Mouse (Mus musculus): ENCODE measurements at regions not wholly inside any gene's neighbourhood (a gene's known extent, or its start where the extent isn't known, plus 50 kb on each side); places are given as distances from the start of the nearest gene placed in this dataset.
A peak's percentile ranks its signal among the peaks of the same experiment; 100 is the strongest.

DNA sequence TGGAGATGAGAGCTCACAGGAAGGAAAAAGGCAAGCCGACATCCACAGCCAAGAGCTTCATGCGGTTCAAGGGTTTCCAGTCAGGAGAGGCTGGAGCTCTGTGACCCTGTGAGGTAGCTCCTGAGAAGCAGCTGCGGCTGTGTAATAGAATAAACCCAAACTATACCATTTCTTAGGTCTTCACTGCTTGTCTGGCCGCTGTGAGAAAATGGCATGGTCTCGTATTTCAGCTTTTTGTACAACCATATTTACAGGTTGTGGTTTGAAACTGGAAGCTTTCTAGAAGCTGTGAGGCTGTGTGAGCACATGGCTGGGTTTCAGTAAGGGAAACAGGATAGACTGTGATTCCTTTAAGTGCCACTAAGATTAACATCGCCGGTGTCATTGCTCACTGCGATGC, 388.6 kb upstream of the Gm11114 start:
- no peak for DNase-seq

DNA sequence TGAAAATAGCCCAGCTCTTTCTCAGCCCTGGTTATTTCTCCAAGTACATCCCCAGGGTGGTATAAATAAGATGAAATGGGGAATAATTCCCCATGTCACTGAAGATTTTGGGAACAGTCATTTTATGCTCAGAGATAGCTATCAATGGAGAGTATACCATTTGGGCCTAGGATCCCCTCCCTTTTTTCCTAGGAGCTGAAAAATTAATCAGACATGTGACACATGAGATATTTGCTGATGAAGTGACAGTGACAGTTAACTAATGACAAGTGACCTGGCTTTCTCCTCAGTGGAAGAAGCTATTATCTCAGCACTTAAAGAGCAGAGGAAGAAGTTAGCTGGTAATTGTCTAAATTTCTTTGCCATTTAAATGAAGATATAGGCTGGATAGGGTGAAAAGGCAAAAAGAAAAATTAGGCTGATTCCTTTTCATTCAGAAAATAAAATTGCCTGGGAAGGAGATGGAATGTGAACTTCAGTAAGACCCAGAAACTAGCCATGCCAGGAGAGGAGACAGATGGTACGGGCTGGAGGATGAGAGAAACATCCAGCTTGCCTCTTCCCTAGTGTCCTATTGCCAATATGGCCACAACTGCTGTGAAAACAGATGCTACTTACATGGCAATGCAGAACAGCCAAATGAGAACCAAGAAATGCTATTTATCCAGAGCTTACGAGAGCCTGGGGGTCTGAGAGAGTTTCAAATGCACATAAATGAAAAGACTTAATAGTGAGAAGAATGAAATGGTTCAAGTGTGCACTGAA, 376.1 kb upstream of the Gm11114 start:
- DNase-seq, result no peak

DNA sequence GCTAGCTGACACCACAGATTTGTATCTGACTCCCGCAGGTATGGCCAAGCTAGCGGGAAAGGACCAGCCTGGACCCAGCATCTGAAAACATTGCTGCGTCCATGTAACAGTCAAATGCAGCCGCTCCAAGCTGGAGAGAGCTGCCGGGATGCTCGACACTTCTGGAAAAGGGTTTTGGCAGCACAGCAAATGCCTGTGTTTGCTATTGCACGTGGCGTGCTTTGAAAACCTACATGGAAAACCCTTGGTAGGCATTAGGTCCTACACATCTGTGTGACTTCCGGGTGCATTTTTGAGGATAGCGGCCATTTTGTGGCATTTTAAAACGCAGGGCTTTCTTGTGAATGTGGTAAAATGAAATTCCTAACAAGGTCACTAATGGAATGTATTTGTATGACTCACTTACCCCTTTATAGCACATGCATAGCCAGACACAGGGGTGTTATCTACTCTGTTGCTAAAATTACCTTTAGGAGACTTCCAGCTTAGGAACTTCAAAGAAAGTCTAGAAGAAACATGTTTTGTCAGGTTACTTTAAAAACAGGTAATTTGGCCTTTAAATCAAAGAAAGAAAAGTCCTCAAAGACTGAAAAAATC, 345.9 kb upstream of the Gm11114 start:
- no peak for DNase-seq

DNA sequence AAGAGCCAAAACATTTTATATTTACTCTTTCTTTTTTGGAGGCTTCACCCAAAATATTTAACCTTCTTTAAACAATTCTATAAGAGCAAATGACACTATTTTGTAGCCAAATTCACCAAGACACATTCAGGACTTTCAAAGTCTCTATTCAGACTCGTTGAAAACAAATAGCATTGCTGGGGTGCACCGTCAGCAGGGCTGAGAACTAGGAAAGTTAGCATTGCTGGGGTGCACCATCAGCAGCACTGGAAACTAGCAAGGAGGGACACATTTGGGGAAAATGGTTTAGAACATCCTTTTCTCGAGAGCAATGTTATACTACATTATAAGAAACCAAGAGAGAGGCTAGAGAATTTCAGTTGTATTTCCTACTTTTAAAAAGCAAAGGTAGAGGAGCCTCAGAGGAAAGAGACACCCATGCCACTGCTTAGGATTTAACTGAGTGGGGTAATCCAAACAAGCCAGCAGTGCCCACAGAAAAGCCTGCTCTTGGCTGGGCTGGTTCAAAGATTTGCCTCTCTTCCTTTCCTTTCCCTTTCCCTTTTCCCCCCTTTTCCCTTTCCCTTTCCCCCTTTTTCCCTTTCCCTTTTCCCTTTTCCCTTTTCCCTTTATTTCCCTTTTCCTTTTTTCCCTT, 342.5 kb upstream of the Gm11114 start:
- no peak for DNase-seq

DNA sequence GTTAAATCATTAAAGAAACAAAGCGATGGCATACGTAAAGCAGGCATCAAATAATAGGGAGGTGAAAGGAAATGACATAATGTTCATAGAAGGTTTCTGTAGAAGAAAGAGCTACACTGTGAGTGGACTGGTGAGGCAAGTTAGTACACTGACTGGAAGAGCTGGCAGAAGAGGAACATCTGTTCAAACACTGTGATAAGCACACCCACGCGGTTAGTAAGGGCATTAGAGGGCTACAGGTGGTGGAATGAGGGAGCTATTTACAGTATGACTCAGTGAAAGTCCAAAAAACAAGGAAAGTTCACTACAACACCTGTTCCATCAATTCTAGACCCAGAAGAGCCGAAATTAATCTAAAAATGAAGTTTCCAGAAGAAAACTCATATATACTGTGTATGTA, 335.1 kb upstream of the Gm11114 start:
- DNase-seq, result no peak

DNA sequence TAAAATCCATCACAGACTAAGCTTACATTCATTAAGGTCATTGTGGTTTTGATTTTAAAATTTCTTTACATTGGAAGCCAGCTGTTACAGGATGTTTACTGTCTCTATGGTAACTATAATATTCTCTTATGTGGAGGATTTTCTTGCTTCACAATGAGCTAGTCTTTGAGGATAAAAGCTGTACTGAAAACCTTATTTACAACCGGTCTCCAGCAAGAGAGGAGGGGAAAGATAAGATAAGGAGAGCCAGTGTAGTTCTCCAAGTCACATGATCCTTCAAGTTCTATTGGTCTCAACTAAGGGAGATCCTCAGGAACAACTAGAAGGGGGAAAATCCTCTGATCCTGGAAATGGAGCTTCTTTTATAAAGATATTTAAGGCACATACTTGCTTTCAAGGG, 309.2 kb upstream of the Gm11114 start:
- DNase-seq, result no peak

DNA sequence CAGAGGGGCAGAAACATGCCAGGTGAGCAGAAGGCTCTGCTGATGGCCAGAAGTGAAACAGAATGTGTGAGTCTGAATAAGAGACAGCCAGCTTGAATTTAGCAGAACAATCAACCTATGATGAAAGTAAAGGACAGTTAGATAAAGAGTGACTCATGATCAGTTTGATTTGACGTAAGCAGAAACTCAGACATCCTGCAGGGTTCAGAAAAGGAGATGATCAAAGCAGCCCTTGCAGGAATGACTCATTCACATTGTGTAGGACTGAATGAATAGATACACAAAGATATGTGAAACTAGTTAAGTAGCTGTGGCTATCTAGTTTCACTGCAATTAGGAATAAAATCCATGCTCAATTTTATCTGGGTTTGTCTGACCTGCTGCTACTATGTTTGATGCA, 301.2 kb upstream of the Gm11114 start:
- DNase-seq, result peak; percentile 4

DNA sequence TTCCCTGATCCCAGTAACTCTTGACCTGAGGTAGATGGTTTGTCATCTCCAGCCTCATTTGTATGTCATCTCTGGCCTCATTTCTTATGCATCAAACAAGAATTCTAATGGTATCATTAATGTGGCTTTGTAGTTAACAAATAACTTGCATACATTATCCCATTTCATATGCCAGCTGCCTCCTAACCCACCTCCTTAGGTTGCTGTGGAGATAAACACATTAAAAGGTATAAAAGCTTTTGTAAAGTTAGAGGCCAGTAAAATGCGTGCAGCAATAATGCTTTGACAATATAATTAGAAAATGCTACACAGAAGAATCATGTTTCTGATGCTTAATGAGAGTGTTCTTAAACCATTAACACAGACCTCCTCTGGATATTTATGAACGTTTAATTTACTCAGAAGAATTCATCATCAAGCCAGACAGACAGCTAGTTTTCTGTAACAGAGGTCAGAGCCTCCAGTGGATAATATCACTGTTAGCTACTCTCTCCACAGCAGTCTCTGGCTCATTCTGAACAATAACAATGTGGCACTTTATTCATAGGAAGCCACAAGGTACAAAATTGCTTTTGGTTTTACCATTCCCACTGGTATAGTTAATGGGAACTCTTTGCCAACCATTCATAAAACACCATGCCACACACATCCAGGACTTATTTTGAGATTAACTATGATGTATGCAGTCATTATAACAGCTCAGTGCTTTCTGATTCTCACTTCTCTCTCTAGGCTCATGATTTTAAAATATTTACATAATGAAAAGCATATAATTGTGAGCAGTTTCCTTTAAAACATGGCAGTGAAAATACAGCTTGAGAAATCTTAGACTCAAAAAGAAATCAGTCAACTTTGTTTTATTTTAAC, 264.2 kb upstream of the Gm11114 start:
- DNase-seq, result no peak

DNA sequence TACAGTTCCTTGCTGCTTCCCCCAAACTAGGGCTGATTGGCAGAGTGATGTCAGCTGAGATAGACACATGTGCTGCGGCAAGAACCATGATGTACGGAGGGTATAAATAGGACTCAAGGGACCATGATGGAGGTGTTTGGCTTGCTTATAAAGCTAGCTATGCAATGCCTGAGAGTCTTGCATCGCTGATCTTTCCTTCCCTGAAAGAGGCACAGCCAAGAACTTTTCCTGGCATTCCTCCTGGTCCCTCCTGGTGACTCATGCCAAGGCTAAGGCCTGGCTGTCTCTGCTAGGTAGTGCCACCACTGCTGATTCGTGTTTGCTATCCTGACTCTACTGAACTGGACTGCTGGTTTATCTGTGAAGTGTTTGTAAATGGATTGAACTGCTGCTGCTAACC, 260.0 kb upstream of the Gm11114 start:
- peak; percentile 17 for DNase-seq

DNA sequence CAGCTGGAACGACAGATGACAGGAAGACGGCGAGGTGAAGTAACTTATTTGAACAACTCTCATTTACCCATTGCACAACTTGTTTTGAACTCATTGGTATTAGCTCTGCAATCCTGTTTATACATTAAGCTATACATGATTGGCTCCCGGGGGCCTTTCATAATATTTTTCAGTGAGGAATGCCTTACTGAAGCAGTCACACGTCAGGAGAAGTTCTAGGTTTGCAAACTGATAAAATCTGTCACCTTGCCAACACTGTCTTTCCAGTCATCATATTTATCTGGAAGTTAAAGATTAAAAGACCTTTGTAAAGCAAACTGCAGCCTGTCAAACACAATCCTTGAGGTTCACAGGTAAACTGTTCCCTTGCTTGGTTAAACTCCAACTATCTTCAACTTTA, 232.6 kb upstream of the Gm11114 start:
- no peak for DNase-seq

DNA sequence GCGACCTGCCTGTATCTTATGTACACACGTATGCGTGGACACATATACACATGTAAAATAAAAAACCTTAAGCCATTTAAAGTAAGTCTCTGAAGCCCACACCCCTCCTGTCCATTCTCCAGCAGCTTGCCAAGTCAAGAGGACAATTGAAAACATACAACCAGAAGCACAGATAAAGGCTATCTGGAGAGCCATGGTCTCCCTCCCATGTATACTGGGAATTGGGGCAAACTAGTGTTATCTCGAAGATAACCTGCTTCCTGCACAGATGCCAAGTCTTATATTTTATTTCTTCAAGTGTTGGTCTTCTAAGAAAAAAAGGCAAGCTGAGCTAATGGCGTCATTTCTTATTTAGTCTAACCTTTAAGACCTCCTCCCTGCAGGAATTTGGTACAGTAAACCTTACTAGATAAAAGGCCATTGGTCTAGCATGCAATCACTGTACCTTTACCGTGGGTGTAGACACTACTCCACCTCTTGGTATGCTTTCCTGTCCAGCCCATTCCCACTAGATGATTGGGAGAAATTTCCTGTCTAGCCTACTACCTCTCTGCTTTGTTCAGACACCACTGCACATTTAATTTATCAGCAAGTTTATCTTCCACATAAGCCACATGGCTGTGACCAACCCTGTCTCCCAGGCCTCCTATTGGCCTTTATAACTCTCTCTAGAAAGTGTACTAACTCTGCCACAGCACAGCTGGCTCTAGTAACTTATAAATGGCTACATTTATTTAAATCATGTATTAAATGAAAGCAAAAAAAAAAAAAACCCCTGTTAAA, 223.8 kb upstream of the Gm11114 start:
- DNase-seq, result no peak

DNA sequence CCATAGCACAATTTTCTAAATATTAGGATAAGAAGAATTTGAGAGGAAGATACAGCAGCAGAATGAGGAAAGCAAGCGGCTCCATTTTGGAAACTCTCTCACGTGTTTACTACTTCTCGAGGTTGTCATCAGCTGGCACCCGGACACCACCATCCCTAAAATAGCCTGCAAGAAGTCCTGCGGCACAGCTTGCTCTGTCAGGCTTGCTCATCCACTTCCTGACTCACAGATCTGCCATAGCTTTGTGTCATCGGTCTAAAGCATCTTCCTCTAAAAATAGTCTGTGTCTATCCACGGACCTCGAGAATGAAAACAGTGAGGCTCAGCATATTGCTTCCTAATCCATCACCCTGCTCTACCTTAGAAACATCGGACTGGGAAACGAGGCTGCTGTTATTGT, 222.3 kb upstream of the Gm11114 start:
- DNase-seq, result no peak

DNA sequence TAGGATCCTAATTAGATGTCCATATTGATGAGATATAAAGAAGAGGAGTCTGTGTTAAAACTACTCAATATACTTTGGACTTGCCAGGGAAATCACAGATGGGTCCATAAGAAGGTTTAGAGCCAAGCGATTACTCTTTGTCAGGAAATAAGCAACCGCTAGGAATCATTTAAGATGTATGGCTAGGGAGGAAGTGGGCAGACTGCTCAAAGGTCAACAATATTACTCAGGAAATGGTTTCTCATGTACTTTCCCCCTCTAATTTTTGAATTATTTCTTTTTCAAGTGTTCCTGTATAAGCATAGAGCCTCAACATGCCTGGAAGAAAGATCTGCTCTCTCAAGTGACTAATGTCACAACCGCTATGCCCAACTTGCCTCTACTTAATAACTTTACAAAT, 217.3 kb upstream of the Gm11114 start:
- DNase-seq, result no peak

DNA sequence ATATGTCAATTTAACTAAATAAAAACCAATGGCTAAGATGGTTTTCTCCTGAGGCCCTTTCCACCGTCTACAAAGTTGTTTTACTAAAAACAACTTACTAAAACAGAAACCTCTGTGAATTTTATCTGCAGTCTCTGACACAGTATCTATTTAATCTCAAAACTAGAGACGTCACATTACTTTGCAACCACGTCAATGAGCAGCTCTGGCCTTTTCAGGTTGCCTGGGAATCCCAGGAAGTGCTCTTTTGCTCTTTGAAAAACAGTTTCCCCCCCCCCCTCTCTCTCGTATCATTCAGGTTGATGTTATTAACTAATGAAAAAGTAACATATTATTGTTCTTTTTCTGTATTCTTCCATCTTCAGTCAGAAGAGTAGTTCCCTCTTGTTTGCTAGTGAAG, 216.1 kb upstream of the Gm11114 start:
- no peak for DNase-seq

DNA sequence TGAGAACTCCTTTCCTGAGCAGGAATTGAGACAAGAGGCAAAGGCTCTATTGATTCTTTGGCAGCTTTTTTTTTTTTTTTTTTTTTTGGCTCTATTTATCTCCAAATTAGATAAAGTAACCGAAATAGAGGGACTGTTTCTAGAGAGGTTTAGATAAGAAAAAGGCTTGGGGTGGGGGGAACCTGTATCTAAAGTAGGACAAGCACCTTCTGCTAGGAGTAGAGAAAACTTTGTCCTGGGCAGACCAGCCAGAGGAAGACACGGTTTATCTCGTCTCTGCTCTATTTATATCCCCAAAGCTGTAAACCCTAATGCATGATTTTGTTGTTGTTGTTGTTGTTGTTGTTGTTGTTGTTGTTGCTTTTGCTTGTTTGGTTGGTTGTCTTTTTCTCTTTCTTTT, 199.6 kb upstream of the Gm11114 start:
- no peak for DNase-seq

DNA sequence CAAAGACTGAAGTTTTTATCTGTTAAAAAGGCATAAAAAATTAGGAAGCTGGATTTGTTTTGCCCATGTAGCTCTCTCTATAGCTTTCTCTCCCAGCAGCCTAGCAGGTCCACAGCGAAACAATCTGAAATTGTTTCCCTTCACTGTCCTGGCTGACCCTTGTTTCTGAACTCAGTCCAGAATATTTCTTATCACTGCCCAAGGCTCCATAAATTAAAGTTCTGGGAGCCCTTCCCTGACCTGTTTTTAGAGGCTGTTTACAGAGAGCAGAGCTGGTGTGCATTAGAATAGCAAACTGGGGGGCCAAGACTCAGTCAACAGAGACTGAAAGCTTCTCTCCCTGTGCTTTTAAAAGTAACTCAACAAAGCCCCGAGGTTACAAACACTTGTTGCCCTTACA, 198.3 kb upstream of the Gm11114 start:
- DNase-seq, result peak; percentile 5

DNA sequence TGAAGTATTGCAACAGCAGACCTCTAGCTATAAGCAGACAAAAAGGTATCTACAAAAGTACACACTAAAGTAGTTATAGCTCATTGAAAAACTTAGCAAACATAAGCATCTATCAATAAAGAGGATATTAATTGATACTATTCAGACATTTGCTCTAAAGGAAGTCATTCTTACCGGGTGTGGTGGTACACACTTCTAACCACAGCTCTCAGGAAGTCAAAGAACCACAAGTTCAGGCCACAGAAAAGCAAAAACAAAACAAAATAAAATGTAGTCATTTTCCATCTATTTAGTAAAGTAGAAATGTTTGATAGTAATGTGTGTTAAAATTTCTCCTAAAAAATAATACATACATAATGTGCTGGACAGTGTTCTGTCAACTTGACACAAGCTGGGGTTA, 192.5 kb upstream of the Gm11114 start:
- no peak for DNase-seq

DNA sequence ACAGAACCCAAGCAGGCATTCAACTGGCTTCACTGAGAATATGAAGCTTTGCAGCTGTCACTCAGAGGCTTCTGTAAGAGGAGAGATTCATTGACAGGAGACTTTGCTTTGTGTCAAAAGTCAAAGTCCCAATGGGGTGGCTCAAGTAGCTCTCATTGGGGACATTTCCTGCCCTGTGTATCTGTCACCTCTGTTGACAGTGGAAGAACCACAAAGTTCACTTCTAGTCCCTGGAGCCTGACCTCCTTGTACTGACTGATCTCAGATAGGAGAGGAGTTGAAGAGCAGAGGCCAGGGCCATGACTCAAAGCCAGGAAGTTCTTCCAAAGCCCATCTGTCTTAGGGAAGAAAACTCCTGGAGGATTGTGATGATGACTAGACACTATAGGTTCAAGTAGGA, 191.5 kb upstream of the Gm11114 start:
- no peak for DNase-seq

DNA sequence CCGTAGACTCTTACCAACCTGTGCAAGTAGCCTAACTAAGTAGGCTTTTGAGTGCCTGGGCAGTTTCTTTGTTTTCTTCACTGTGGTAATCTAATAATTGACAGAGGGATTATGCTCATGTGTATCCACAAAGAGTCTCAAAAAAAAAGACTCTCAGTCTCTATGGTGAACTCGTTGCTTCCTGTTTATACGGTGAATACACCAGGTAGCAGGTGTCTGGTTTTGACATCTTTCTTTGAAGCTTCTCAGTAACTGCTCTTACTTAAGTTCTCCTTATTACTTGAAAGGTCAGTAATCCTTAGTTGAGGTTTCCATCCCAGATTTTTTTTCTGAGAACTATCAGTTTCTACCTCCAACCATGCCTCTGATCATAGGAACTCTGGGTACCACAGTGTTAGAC, 188.9 kb upstream of the Gm11114 start:
- DNase-seq, result no peak

DNA sequence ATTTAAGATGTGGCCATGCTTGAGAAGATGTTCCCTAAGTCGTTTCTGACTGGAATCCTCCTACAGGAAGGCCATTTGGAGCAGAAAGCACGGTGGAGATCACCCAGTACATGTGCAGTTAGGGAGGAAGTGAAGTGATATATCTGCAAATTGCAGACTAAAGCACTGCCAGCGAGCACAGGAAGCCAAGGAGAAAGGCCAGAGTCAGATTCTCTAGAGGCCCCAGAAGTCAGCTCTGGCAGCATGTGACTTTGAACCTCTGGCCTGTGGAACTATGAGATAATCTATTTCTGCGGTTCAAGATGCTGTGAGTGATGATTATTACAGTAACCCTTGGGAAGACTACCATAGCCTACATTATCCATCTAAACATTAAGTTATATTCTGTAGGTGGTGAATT, 186.8 kb upstream of the Gm11114 start:
- DNase-seq, result no peak

DNA sequence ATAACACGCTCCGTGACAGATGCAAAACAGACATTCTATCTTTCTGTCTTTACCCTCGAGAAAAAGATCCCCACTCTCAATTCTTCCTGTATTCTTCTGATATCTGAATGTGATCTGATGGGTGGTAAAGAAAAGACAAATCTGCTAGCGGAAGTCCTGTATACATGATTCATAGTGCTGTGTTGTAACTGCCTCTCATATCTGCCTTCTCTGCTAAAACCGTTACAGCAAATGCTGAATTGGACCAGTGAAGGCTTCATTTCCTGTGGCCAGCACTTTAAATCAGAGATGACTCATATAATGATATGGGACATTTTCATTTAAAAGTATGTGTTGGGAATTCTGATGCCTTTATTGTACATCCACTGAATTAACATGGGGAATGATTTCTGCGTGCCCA, 186.0 kb upstream of the Gm11114 start:
- no peak for DNase-seq

DNA sequence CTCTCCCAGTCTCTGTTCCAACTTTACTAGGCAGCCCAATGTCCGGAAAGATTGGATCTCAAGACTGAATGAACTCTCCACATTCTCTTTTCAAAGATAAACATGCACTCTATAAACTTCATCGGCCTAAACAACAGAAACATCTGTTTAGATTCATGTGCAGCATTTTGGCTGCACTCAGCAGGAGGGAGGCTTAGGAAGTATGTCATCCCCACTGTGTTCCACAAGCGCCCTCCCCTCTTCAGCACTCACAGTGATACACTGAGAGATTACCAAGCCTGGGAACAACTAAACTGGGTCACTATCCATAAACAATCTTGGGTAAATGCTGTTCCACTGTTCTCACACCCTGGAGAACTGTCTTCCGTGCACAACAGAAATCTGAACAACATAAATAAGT, 185.5 kb upstream of the Gm11114 start:
- no peak for DNase-seq
